ENCODE assay signal across 29 mouse cellular contexts in genomic region chr15:85728224-85728623, GRCm38 (mm10). TPM values are rescaled to one million over a fixed set of nuclear protein-coding genes. Genes with fewer than 3 reads are reported as not detected.
DNase-seq lines count a peak whose midpoint lies in the region; ATAC-seq lines count a peak whose summit lies in the region.
"Had no signal": no experiment of that assay in that cellular context is flagged by ENCODE, and none has a peak within 500 bp of the region (broad histone marks: within the 10 kb centered on the region; RNA-seq: fewer than 3 reads in every experiment).

No protein-coding gene starts in this region.

- H3K4me1 ChIP-seq in midbrain, embryonic 11.5 days (ENCODE audit: control insufficient read depth, insufficient read depth, low read length), result no peaks in the 10 kb centered on the region
- no peaks in the 10 kb centered on the region for H3K4me1 ChIP-seq in midbrain, embryonic 16.5 days (ENCODE audit: control insufficient read depth, insufficient read depth, low read length)
- peaks cover 5% of the 10 kb centered on the region for H3K4me1 ChIP-seq in brown adipose tissue, adult 24 weeks (ENCODE audit: control insufficient read depth, insufficient read depth, insufficient read length, low read length)
- H3K4me1 ChIP-seq in heart, embryonic 12.5 days (replicated peaks), result peaks cover 19% of the 10 kb centered on the region
- H3K4me1 ChIP-seq: embryonic facial prominence, embryonic 13.5 days; forebrain, embryonic 10.5 days; forebrain, embryonic 13.5 days; hindbrain, embryonic 13.5 days had no signal

- H3K4me3 ChIP-seq in midbrain, embryonic 11.5 days (ENCODE audit: low read depth, low read length), result no peak overlapping the region
- H3K4me3 ChIP-seq in midbrain, embryonic 16.5 days (ENCODE audit: low read depth, low read length), result no peak overlapping the region
- H3K4me3 ChIP-seq in brown adipose tissue, adult 24 weeks (ENCODE audit: insufficient read depth, low read depth, low read length), result no peak overlapping the region
- no peak overlapping the region for H3K4me3 ChIP-seq in heart, embryonic 12.5 days
- H3K4me3 ChIP-seq: embryonic facial prominence, embryonic 13.5 days; erythroblast, embryonic 14.5 days; forebrain, embryonic 10.5 days; forebrain, embryonic 13.5 days; heart, embryonic 15.5 days; hindbrain, embryonic 10.5 days; hindbrain, embryonic 13.5 days had no signal

- WGBS in midbrain, embryonic 11.5 days, result 76% methylated on average over 5 of the region's 5 CpGs
- WGBS in midbrain, embryonic 16.5 days, result 90% methylated on average over 5 of the region's 5 CpGs
- WGBS in heart, embryonic 12.5 days, result 78% methylated on average over 5 of the region's 5 CpGs

- H3K9me3 ChIP-seq in midbrain, embryonic 11.5 days (ENCODE audit: control insufficient read depth, low read length), result no peaks in the 10 kb centered on the region
- H3K9me3 ChIP-seq in midbrain, embryonic 16.5 days (replicated peaks; ENCODE audit: control insufficient read depth, low read length, poor library complexity, severe bottlenecking), result no peaks in the 10 kb centered on the region
- no peaks in the 10 kb centered on the region for H3K9me3 ChIP-seq in heart, embryonic 12.5 days (replicated peaks)
- H3K9me3 ChIP-seq: embryonic facial prominence, embryonic 13.5 days; forebrain, embryonic 10.5 days; forebrain, embryonic 13.5 days; G1E; heart, embryonic 15.5 days; hindbrain, embryonic 10.5 days; hindbrain, embryonic 13.5 days had no signal

- H3K27me3 ChIP-seq in midbrain, embryonic 11.5 days (ENCODE audit: control insufficient read depth, insufficient read depth, low read length), result peaks cover 11% of the 10 kb centered on the region
- peaks cover 14% of the 10 kb centered on the region for H3K27me3 ChIP-seq in midbrain, embryonic 16.5 days (ENCODE audit: control insufficient read depth, insufficient read depth, low read depth, low read length)
- H3K27me3 ChIP-seq in heart, embryonic 12.5 days (replicated peaks), result peaks cover 34% of the 10 kb centered on the region
- H3K27me3 ChIP-seq: Patski had no signal

- no peaks in the 10 kb centered on the region for H3K36me3 ChIP-seq in midbrain, embryonic 11.5 days (ENCODE audit: control insufficient read depth, insufficient read depth, low read length)
- no peaks in the 10 kb centered on the region for H3K36me3 ChIP-seq in midbrain, embryonic 16.5 days (ENCODE audit: control insufficient read depth, insufficient read depth, low read length)
- H3K36me3 ChIP-seq in heart, embryonic 12.5 days, result no peaks in the 10 kb centered on the region
- H3K36me3 ChIP-seq: embryonic facial prominence, embryonic 13.5 days; forebrain, embryonic 10.5 days; G1E; heart, embryonic 15.5 days; hindbrain, embryonic 10.5 days; hindbrain, embryonic 13.5 days had no signal

- H3K4me2 ChIP-seq in midbrain, embryonic 11.5 days, result no peak overlapping the region
- no peak overlapping the region for H3K4me2 ChIP-seq in midbrain, embryonic 16.5 days (ENCODE audit: low read length)
- no peak overlapping the region for H3K4me2 ChIP-seq in heart, embryonic 12.5 days
- H3K4me2 ChIP-seq: embryonic facial prominence, embryonic 13.5 days; forebrain, embryonic 13.5 days; heart, embryonic 11.5 days; heart, embryonic 15.5 days; hindbrain, embryonic 13.5 days had no signal

- H3K9ac ChIP-seq in midbrain, embryonic 11.5 days (ENCODE audit: low read length), result no peak overlapping the region
- no peak overlapping the region for H3K9ac ChIP-seq in midbrain, embryonic 16.5 days (ENCODE audit: low read depth, low read length)
- no peak overlapping the region for H3K9ac ChIP-seq in heart, embryonic 12.5 days
- H3K9ac ChIP-seq: embryonic facial prominence, embryonic 13.5 days; forebrain, embryonic 13.5 days; heart, embryonic 15.5 days; hindbrain, embryonic 13.5 days had no signal

- peak; percentile 6 for DNase-seq in midbrain, embryonic 11.5 days (ENCODE audit: low spot score, missing footprints)
- DNase-seq in gonadal fat pad, adult 2 months (ENCODE audit: low read depth), result peak; percentile 82
- no peak for DNase-seq in spleen, postnatal 36 days (ENCODE audit: low spot score in 2 of 2)
- DNase-seq: adrenal gland, postnatal 10 days; adrenal gland, postnatal 36 days; B cell, adult 2 months; cerebellum, adult 11 months; cerebellum, adult 2 months; cerebellum, adult 9-11 months; cerebellum, postnatal 25 days; gastrocnemius, postnatal 10 days; heart, adult 11 months; heart, postnatal 10 days; heart, postnatal 36 days had no signal

- no peak overlapping the region for H3K27ac ChIP-seq in midbrain, embryonic 11.5 days (ENCODE audit: low read depth, low read length)
- no peak overlapping the region for H3K27ac ChIP-seq in midbrain, embryonic 16.5 days (ENCODE audit: low read length)
- H3K27ac ChIP-seq in brown adipose tissue, adult 24 weeks (replicated peaks; ENCODE audit: low read depth, low read length), result 0 out of 2 replicates have a peak overlapping the region, but pooled peaks have one; percentile 2
- H3K27ac ChIP-seq in heart, embryonic 12.5 days (ENCODE audit: poor library complexity, severe bottlenecking), result no peak overlapping the region
- H3K27ac ChIP-seq: embryonic facial prominence, embryonic 13.5 days; forebrain, embryonic 10.5 days; forebrain, embryonic 13.5 days; heart, embryonic 15.5 days; hindbrain, embryonic 10.5 days; hindbrain, embryonic 13.5 days had no signal

- no peak for ATAC-seq in midbrain, embryonic 11.5 days (ENCODE audit: low FRiP score)
- ATAC-seq in midbrain, embryonic 16.5 days, result no peak
- ATAC-seq in heart, embryonic 12.5 days (ENCODE audit: insufficient number of reproducible peaks, low FRiP score), result no peak
- ATAC-seq: forebrain, embryonic 13.5 days; forebrain, embryonic 16.5 days; hindbrain, embryonic 16.5 days; Patski had no signal

RNA-seq across cellular contexts. Expression of gene Ppara, which starts 6.6 kb away (rescaled TPM):
- polyA plus RNA-seq in midbrain, embryonic 11.5 days (2014; fragmentation: Nextera tagmentation; extraction: Ambion mirVana), result 0.62 and 0.92 TPM in 2 replicates
- 1.5 and 1.9 TPM in 2 replicates for polyA plus RNA-seq in midbrain, embryonic 16.5 days (2015; fragmentation: Nextera tagmentation; extraction: Ambion mirVana)
- 53.5 and 108 TPM in 2 replicates for polyA plus RNA-seq in brown adipose tissue, adult 24 weeks (2012; ENCODE audit: insufficient read depth, insufficient read length, missing spikeins)
- polyA plus RNA-seq in gonadal fat pad, adult 2 months (2012; rRNA removed), result 3.6 and 3.8 TPM in 2 replicates
- polyA plus RNA-seq in heart, embryonic 12.5 days (2016; fragmentation: Nextera tagmentation; extraction: Ambion mirVana), result 2.3 and 3.3 TPM in 2 replicates
- polyA plus RNA-seq: erythroblast, embryonic 14.5 days; G1E had no signal

Comparison
In these comparisons a context has a peak if more than half of its experiments do, and no peak if none do; other contexts are left out.
1. DNase-seq: peak in midbrain, embryonic 11.5 days (single experiment) and gonadal fat pad, adult 2 months (single experiment); none in spleen, postnatal 36 days (0 of 2).
2. RNA of gene Ppara, which starts 6.6 kb away (polyA plus RNA-seq): 53.5 to 108 TPM in brown adipose tissue, adult 24 weeks; 3.6 to 3.8 TPM in gonadal fat pad, adult 2 months, 2.3 to 3.3 TPM in heart, embryonic 12.5 days, 1.5 to 1.9 TPM in midbrain, embryonic 16.5 days and 0.62 to 0.92 TPM in midbrain, embryonic 11.5 days; every median in the first group is over 10 times any median in the second.